Mouse (Mus musculus) mammary gland, adult 2 months (tissue): ENCODE results near the gene Spata6. TPM values are rescaled to one million over a fixed set of nuclear protein-coding genes. Genes with fewer than 3 reads are reported as not detected.

ENCODE experiments used
- polyA plus RNA-seq: library from polyadenylated mRNA; depleted of rRNA; stranded (reverse); fragments of >200 nt; gene quantifications from 2 replicates; pipeline ENCODE4 v1.2.3, GENCODE M21; 2012; ENCODE audit warnings: low replicate concordance; rRNA removed

The Spata6 gene
- polyA plus RNA-seq: 15.4 and 41.0 TPM in 2 replicates

DNA sequence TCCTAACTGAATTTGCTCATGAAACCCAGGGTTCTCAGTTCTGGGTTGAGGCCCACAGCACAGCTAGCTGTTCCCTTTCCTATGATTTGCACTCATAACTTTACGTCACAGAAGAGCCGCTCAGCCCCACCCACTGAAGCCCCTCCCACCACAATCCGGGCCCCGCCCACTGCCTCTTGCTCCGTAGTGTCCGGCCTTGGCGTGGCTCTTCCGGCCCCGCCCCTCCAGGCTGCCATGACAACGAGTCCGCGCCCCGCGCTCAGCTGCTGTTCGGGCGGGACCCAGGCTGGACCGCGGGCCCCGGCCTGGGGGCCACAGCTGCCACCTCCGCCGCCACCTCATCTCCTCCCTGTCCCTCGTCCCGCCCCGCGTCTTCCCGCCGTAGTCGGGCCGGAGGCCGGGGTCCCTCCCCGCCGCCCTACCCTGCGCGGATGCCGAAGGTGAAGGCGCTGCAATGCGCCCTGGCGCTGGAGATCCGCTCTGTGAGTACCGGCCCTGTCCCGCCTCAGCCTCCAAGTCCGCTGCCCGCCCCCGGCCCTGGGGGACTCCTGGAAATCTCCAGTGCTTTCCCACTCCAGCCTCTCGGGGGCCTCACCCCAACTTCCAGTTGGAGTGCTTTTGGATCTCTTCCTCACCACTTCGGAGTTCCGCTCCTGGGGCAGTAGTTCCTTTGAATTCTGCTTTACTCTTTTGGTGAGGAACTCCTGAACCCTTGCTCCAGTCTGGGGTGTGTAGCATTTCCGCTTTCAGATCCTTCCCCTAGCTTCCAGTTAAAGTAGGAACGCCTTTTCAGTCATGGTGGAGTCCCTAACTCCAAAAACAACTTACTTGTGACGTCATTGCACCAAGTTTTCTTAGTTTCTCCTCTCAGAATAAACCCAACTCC lies at the start of gene Spata6:
TSS of gene Spata6 (plus strand) at position 209 of the 886 bp plus-strand sequence.

Other genes starting within 250 kb of the Spata6 start
- 0.97 and 1.3 TPM in 2 replicates for gene Slc5a9, start 182.9 kb downstream of the Spata6 start, polyA plus RNA-seq
- gene Skint8, start 199.4 kb downstream of the Spata6 start, polyA plus RNA-seq: 0.23 TPM in 1 of 2 replicates, not detected in the other